Mouse (Mus musculus): ENCODE measurements around the gene Slc12a8.
A peak's percentile ranks its signal among the peaks of the same experiment; 100 is the strongest.

Slc12a8 gene

GRCm38 (mm10) chr16:33583881-33584454 lies 66.8 kb downstream of the Slc12a8 start:
- DNase-seq (ENCODE audit: low spot score) = peak; percentile 48

GRCm38 (mm10) chr16:33584455-33585082 lies 67.4 kb downstream of the Slc12a8 start:
- DNase-seq (ENCODE audit: low spot score) = peak; percentile 69

GRCm38 (mm10) chr16:33585083-33585460 lies 67.9 kb downstream of the Slc12a8 start:
- DNase-seq (ENCODE audit: low spot score) = no peak

- no peak for DNase-seq (ENCODE audit: low spot score)
Observed at GRCm38 (mm10) chr16:33587283-33588127, 70.4 kb downstream of the Slc12a8 start.

GRCm38 (mm10) chr16:33588845-33589244 lies 71.7 kb downstream of the Slc12a8 start:
- no peak for DNase-seq (ENCODE audit: low spot score)

GRCm38 (mm10) chr16:33590438-33590837 lies 73.3 kb downstream of the Slc12a8 start:
- DNase-seq (ENCODE audit: low spot score) = no peak

GRCm38 (mm10) chr16:33591390-33592067 lies 74.4 kb downstream of the Slc12a8 start:
- no peak for DNase-seq (ENCODE audit: low spot score)

GRCm38 (mm10) chr16:33592286-33592685 lies 75.2 kb downstream of the Slc12a8 start:
- no peak for DNase-seq (ENCODE audit: low spot score)

GRCm38 (mm10) chr16:33593467-33593866 lies 76.3 kb downstream of the Slc12a8 start:
- no peak for DNase-seq (ENCODE audit: low spot score)

GRCm38 (mm10) chr16:33594037-33594771 lies 77.1 kb downstream of the Slc12a8 start:
- peak; percentile 88 for DNase-seq (ENCODE audit: low spot score)

- DNase-seq (ENCODE audit: low spot score) = no peak
Observed at GRCm38 (mm10) chr16:33595235-33595769, 78.2 kb downstream of the Slc12a8 start.

GRCm38 (mm10) chr16:33596213-33596612 lies 79.1 kb downstream of the Slc12a8 start:
- no peak for DNase-seq (ENCODE audit: low spot score)

- peak; percentile 41 for DNase-seq (ENCODE audit: low spot score)
Observed at GRCm38 (mm10) chr16:33600216-33600615, 83.1 kb downstream of the Slc12a8 start.

- no peak for DNase-seq (ENCODE audit: low spot score)
Observed at GRCm38 (mm10) chr16:33601299-33601698, 84.2 kb downstream of the Slc12a8 start.

GRCm38 (mm10) chr16:33605647-33606596 lies 88.8 kb downstream of the Slc12a8 start:
- peak; percentile 78 for DNase-seq (ENCODE audit: low spot score)

- no peak for DNase-seq (ENCODE audit: low spot score)
Observed at GRCm38 (mm10) chr16:33606691-33607532, 89.8 kb downstream of the Slc12a8 start.

- DNase-seq (ENCODE audit: low spot score) = no peak
Observed at GRCm38 (mm10) chr16:33609554-33609953, 92.4 kb downstream of the Slc12a8 start.

GRCm38 (mm10) chr16:33610466-33610865 lies 93.3 kb downstream of the Slc12a8 start:
- no peak for DNase-seq (ENCODE audit: low spot score)

- no peak for DNase-seq (ENCODE audit: low spot score)
Observed at GRCm38 (mm10) chr16:33611291-33611690, 94.2 kb downstream of the Slc12a8 start.
